Mouse (Mus musculus) CH12.LX (cell line): Measurements from ENCODE around the gene Tchhl1. TPM values are rescaled to one million over a fixed set of nuclear protein-coding genes. Genes with fewer than 3 reads are reported as not detected.

Experiments used
- DNase-seq: peaks from one replicate; pipeline ENCODE4 v3.0.0-alpha.2; 2013; ENCODE audit errors: extremely low read depth
- H3K27ac ChIP-seq: 2 replicates; pipeline ENCODE4 v1.5.1; 2012; ENCODE audit warnings: low read depth, mild to moderate bottlenecking, control low read depth, moderate library complexity; ENCODE audit not compliant: insufficient read depth
- H3K27me3 ChIP-seq: replicated peaks from 2 replicates; pipeline ENCODE3; 2012; ENCODE audit warnings: inconsistent platforms
- H3K36me3 ChIP-seq, 2 experiments: replicated peaks in 1 of 2; 2 replicates each; pipeline versions ENCODE3 to v1.6.1; 2012; ENCODE audit warnings: inconsistent platforms in 1 of 2, low read length in 1 of 2, mild to moderate bottlenecking in 1 of 2, mixed read lengths in 1 of 2, moderate library complexity in 1 of 2; ENCODE audit not compliant: control insufficient read depth in 1 of 2, insufficient read depth in 1 of 2
- H3K4me1 ChIP-seq, 2 experiments: 2 replicates each; pipeline ENCODE4 v1.6.1; 2012; ENCODE audit warnings: inconsistent platforms in 1 of 2, moderate library complexity in 1 of 2; ENCODE audit not compliant: insufficient read depth in 2 of 2, control insufficient read depth in 1 of 2
- H3K4me2 ChIP-seq: 2 replicates; pipeline ENCODE4 v1.6.1; 2012; ENCODE audit warnings: low read depth, mild to moderate bottlenecking, control low read depth; ENCODE audit not compliant: poor library complexity, insufficient read depth, severe bottlenecking
- H3K4me3 ChIP-seq, 3 experiments: fragments of 150-350 bp in 1 of 3; sonication (generic) in 1 of 3; replicated peaks in 1 of 3; 2 replicates each; pipeline versions ENCODE3 to v1.5.1; 2011 to 2012; ENCODE audit warnings: low read depth in 2 of 3, low read length in 2 of 3, mild to moderate bottlenecking in 2 of 3, moderate library complexity in 2 of 3, control low read depth in 1 of 3, improper control_type of control experiment in 1 of 3, inconsistent platforms in 1 of 3, mixed read lengths in 1 of 3; ENCODE audit not compliant: poor library complexity in 1 of 3
- H3K79me2 ChIP-seq: replicated peaks from 2 replicates; pipeline ENCODE4 v1.6.1; 2012; ENCODE audit warnings: mild to moderate bottlenecking, moderate library complexity; ENCODE audit not compliant: control insufficient read depth, poor library complexity, insufficient read depth, severe bottlenecking; ENCODE audit errors: extremely low read depth
- H3K9ac ChIP-seq: 2 replicates; pipeline ENCODE4 v1.6.1; 2012; ENCODE audit warnings: low read depth, mild to moderate bottlenecking, control low read depth, moderate library complexity; ENCODE audit not compliant: insufficient read depth
- H3K9me3 ChIP-seq: replicated peaks from 2 replicates; pipeline ENCODE3; 2012; ENCODE audit warnings: low read length, inconsistent platforms, mixed read lengths
- BHLHE40 ChIP-seq: IDR thresholded peaks from 2 replicates; pipeline ENCODE4 v1.6.1; 2011; ENCODE audit warnings: mild to moderate bottlenecking, low read depth, low read length, improper control_type of control experiment
- CTCF ChIP-seq, 2 experiments: IDR thresholded peaks in 1 of 2; conservative IDR thresholded peaks in 1 of 2; 2 replicates each; pipeline ENCODE4 v1.5.1; 2011 to 2012; ENCODE audit warnings: low read depth in 2 of 2, low read length in 2 of 2, improper control_type of control experiment in 1 of 2, inconsistent platforms in 1 of 2, mild to moderate bottlenecking in 1 of 2, moderate library complexity in 1 of 2
- E2F4 ChIP-seq: IDR thresholded peaks from 2 replicates; pipeline ENCODE4 v1.6.1; 2011; ENCODE audit warnings: low read depth, low read length, improper control_type of control experiment; ENCODE audit not compliant: insufficient replicate concordance
- ELF1 ChIP-seq: IDR thresholded peaks from 2 replicates; pipeline ENCODE4 v1.6.1; 2014; ENCODE audit warnings: low read depth, mild to moderate bottlenecking, inconsistent platforms, low read length, improper control_type of control experiment
- EP300 ChIP-seq: IDR thresholded peaks from 2 replicates; pipeline ENCODE4 v1.6.1; 2011; ENCODE audit warnings: low read length, improper control_type of control experiment
- ETS1 ChIP-seq: conservative IDR thresholded peaks from 2 replicates; pipeline ENCODE4 v1.6.1; 2012; ENCODE audit warnings: low read depth, mild to moderate bottlenecking, inconsistent platforms, low read length, improper control_type of control experiment, moderate library complexity
- JUN ChIP-seq: IDR thresholded peaks from 2 replicates; pipeline ENCODE4 v1.6.1; 2011; ENCODE audit warnings: low read depth, mild to moderate bottlenecking, low read length, improper control_type of control experiment, moderate library complexity; ENCODE audit not compliant: insufficient read depth
- KAT2A ChIP-seq: IDR thresholded peaks from 2 replicates; pipeline ENCODE4 v1.6.1; 2012; ENCODE audit warnings: low read length, improper control_type of control experiment, inconsistent platforms; ENCODE audit not compliant: insufficient replicate concordance
- MAZ ChIP-seq: IDR thresholded peaks from 2 replicates; pipeline ENCODE4 v1.6.1; 2012; ENCODE audit warnings: low read depth, mild to moderate bottlenecking, inconsistent platforms, low read length, improper control_type of control experiment, moderate library complexity
- NELFE ChIP-seq: IDR thresholded peaks from 2 replicates; pipeline ENCODE4 v1.6.1; 2011; ENCODE audit warnings: low read depth, low read length, improper control_type of control experiment
- PAX5 ChIP-seq: IDR thresholded peaks from 2 replicates; pipeline ENCODE4 v1.6.1; 2012; ENCODE audit warnings: low read length, inconsistent platforms, mixed read lengths
- POLR2AphosphoS2 ChIP-seq: IDR thresholded peaks from 2 replicates; pipeline ENCODE4 v1.6.1; 2011; ENCODE audit warnings: low read depth, low read length, improper control_type of control experiment
- RAD21 ChIP-seq: IDR thresholded peaks from 2 replicates; pipeline ENCODE4 v1.6.1; 2011; ENCODE audit warnings: low read depth, mild to moderate bottlenecking, low read length, improper control_type of control experiment, moderate library complexity
- RCOR1 ChIP-seq: conservative IDR thresholded peaks from 2 replicates; pipeline ENCODE4 v1.6.1; 2012; ENCODE audit warnings: low read depth, mild to moderate bottlenecking, inconsistent platforms, low read length, improper control_type of control experiment
- ZC3H11A ChIP-seq: IDR thresholded peaks from 2 replicates; pipeline ENCODE4 v1.6.1; 2012; ENCODE audit warnings: low read depth, mild to moderate bottlenecking, inconsistent platforms, low read length, improper control_type of control experiment
- ZMIZ1 ChIP-seq: IDR thresholded peaks from 2 replicates; pipeline ENCODE4 v1.6.1; 2012; ENCODE audit warnings: low read depth, mild to moderate bottlenecking, inconsistent platforms, low read length, improper control_type of control experiment
- dilution Hi-C: fragments of 300-500 bp; cut with MboI; formaldehyde crosslinking; loops from 2 replicates; pipeline ENCODE4 v1.14.3; 2020; ENCODE audit warnings: low sequenced_read_pairs; ENCODE audit not compliant: extremely low pct_unique_long_range_greater_than_20kb, extremely low pct_ligation_motif_present
- in situ Hi-C: fragments of 300-500 bp; cut with MboI; formaldehyde crosslinking; loops from 3 replicates; pipeline ENCODE4 v1.14.3; 2019; ENCODE audit warnings: low sequenced_read_pairs, low pct_ligation_motif_present, low pct_unique_long_range_greater_than_20kb, mixed read lengths
- polyA plus RNA-seq: library from polyadenylated mRNA; unstranded; fragments of >175 nt; gene quantifications from 2 replicates; pipeline ENCODE4 v1.2.1, GENCODE M21; 2012; ENCODE audit warnings: low read depth; ENCODE audit not compliant: insufficient read length
- total RNA-seq, 2 experiments: library from RNA; depleted of rRNA; stranded (reverse); fragments of 300-350 nt in 1 of 2; fragments of >200 nt in 1 of 2; gene quantifications; 2 replicates each; pipeline ENCODE4 v1.2.3; 2012 to 2014

Tchhl1 gene
- total and polyA plus RNA-seq, 3 experiments, result not detected

DNA sequence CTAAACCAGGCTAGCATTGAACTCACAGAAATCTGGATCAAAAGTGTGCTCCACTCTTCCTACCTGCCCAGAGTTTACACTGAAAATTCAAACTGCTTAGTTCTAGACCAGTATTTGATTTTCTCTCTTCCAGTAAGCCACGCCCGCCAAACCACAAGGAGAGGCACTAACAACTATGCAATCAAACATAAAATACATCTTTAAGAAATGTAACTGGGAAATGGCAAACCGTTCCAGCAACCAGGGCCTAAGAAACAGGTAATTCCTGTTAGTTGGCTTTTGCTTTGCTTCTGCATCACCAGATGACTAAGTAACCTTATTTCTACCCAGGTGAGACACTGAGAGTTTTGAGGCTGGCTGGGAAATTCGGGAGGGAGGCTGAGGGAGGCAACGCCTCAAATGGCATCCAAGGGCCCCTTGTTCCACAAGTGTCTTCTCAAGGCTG, 38.3 kb downstream of the Tchhl1 start:
- no peaks in the 10 kb centered on the region for H3K79me2 ChIP-seq
- TF ChIP-seq MAZ (no peak), KAT2A (no peak), RAD21 (no peak), ELF1 (no peak), CTCF (conservative IDR thresholded peaks at IDR 0.05 in 1 of 2, IDR thresholded peaks at IDR 0.05 in 1 of 2; ENCODE audit: low read depth in 2 of 2, low read length in 2 of 2) (no peak), POLR2AphosphoS2 (no peak), BHLHE40 (no peak), RCOR1 (no peak), ZMIZ1 (no peak), JUN (no peak), NELFE (no peak), EP300 (no peak), PAX5 (no peak), ZC3H11A (no peak), ETS1 (no peak)
- 0 out of 2 replicates have a peak overlapping the region, but pooled peaks have one; percentile 34 for H3K27ac ChIP-seq
- dilution Hi-C loops (no loop called here), in situ Hi-C loops (loop anchor here (10.0 kb wide), 1 partner anchor 98 kb away; no protein-coding TSS in a partner anchor)
- H3K27me3 ChIP-seq, result no peaks in the 10 kb centered on the region
- DNase-seq, result no peak
- H3K9me3 ChIP-seq, result no peaks in the 10 kb centered on the region
- H3K9ac ChIP-seq, result no peak overlapping the region
- H3K4me3 ChIP-seq, result no peak overlapping the region
- peaks cover 2 to 28% of the 10 kb centered on the region in 2 experiments; a peak in 2 of 4 replicates for H3K4me1 ChIP-seq
- no peak overlapping the region for H3K4me2 ChIP-seq
- H3K36me3 ChIP-seq, result no peaks in the 10 kb centered on the region

DNA sequence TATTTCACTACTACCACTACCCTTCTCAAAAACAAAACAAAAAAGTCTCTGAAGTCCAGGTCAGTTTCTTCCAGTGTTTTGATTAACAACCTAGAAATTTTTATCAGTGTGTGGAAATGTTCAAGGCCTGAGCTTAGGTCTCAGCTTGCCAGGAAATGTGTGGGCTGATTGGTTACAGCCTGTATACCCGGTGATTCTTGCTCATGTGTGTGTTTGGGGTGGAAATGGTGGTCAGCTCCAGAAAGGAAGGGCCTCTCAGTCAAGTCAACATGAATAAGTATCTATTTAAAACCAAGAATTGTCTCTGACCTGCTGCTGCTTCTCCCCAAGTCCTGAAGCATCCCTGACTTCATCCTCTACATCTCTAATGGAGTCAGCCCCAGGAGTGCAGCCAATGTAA, 40.7 kb downstream of the Tchhl1 start:
- Histone ChIP-seq H3K4me2 (no peak overlapping the region), H3K27me3 (no peaks in the 10 kb centered on the region), H3K4me3 (no peak overlapping the region), H3K27ac (no peak overlapping the region), H3K9ac (no peak overlapping the region), H3K79me2 (no peaks in the 10 kb centered on the region), H3K4me1 (peaks cover 2 to 28% of the 10 kb centered on the region in 2 experiments; a peak in 2 of 4 replicates), H3K36me3 (no peaks in the 10 kb centered on the region), H3K9me3 (no peaks in the 10 kb centered on the region)
- dilution Hi-C loops, result no loop called here
- in situ Hi-C loops, result loop anchor here (10.0 kb wide), 1 partner anchor 96 kb away; no protein-coding TSS in a partner anchor
- TF ChIP-seq E2F4, result no peak
- DNase-seq, result no peak
